Mouse (Mus musculus) adrenal gland, adult (tissue): ENCODE data around the gene Doxl2.

ENCODE experiments used
- DNase-seq, 2 experiments: peaks; one replicate each; pipeline ENCODE4 v3.0.0; 2022 to 2023; ENCODE audit warnings: low spot score in 1 of 2; ENCODE audit not compliant: inconsistent age in 2 of 2

Gene Doxl2

DNA sequence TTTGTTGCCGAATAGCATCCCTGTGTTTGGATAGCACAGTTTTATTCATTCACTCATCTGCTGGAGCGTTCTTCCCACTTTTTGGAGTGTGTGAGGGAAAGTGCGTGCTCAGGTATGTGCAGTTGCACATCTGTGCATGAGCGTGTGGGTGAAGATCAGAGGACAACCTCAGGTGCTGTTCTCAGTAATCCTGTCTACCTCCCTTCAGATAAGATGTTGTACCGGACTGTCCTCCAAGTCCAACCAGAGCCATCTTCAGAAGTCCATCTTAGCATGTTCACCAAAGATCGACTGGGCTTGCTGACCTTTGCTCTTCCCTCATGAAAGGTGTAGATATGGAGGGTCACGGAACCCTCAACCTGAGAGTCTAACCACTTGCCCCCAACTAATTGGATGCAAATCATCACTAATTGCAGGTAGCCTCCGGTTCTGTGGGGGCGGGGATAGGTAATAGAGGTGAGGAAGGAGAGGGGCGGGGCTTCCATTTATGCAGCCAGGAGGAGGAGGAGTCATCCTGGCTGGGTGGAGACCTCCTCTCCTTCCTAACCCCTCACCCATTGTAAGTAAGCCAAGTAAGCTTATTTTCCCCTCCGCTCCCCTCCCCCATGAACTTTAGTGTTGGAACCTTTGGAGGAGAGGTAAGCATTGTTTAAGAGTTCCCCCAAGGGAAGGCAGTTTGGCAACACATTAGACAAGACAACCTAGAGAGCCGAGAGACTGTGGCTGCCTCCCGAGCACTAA, 33.8 kb downstream of the Doxl2 start:
- no peak for DNase-seq

DNA sequence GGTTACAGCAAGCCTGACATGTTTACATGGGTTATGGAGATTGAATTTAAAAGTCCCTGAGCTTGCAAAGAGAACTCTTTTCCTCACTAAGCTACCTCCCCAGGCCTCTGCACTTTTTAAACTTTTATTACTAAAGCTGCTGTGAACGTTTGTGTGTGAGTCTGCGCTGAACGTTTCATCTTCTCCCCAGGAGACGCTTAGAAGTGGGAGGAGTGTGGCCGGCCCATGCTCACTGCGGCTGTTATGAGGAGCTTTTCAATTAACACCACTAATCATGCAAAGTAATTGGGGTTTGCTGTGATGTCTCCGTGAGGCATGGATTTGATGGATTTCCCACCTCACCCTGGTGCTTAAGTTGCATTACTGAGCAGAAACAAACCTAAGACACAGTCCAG, 34.4 kb downstream of the Doxl2 start:
- DNase-seq = no peak

DNA sequence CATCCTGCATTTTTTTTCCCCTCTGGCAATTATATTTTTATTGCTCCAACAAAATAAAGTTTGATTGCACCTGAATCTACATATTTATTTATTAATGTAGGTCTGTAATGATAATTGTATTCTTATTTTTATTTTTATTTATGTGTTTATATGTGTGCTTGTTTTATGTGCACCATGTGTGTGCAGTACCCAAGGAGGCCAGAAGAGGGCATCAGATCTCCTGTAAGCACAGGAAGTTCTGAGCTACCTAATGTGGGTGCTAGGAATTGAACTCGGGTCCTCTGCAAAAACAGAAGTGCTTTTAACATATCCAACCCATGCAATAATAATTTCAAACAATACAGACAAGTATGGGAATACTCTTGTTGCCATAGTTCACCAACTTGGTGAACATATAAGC, 34.9 kb downstream of the Doxl2 start:
- no peak for DNase-seq

DNA sequence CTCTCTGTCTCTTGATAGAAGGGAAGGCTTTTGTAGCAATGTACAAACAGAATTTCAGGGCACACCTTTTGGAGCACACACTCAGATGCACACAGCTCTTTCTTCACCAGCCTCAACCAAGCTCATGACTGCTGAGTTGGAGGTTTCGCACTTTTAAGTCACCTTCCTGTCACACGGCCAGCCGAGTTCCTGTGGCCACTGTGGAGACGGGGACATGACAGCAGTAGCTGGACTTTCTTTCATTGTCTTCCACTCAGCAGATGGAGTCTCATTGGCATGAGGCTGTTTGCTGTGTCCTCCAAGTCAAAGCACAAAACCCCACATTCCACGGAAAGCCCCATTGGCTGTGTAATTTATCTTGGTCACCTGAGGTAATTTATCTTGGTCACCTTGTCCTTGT, 36.4 kb downstream of the Doxl2 start:
- DNase-seq = no peak

DNA sequence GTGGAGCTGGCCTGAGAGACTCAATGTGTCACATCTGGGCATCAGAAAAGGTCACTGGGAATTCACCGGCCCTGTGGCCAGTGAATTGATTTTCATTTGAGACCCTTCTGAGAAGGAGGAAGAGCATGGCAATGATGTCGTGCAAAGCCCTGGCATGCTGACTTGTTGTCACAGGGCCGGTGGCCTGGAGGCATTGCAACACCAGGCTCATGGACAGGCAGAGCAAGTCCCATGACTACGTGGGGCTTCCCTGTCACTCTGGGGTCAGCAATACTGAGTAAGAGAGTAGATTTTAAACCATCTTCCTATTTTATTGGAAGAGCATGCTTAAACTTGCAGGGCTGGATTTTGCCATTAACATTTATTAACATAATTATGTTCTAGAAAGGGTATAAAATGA, 38.3 kb downstream of the Doxl2 start:
- DNase-seq = no peak

DNA sequence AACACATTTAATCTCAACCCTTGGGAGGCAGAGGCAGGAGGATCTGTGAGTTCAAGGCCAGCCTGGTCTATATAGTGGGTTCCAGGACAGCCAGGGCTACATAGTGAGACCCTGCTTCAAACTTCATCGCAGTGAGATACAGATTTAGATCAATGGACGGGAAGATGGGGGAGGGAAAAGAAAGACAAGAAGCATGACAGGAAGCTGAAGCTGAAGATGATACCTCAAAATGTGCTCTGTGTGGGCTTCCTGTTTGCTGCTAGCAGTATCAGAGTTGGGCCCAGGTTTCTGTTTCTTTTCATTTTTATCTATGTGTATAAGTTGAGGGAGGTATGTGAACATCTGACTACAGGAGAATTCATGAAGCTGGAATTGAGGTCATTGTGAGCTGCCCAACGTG, 38.7 kb downstream of the Doxl2 start:
- no peak for DNase-seq

DNA sequence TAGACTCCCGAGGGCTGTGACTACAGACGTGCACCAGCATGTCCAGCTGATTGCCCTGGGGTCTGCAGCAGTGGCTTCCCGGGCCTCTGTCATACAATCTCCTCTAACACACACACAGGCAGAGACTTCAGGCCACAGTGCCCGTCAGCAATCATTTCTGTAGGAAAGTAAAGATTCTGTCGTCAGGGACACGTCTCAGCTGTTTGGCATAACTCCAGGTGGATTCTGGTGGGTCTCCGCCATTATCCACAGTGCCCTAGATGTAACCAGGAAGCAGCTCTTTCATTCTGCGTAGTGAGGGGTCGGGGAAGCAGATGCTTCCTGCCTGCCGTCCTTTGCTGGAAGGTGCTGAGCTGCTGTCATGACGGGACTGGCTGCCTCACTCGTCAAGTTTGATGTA, 42.4 kb downstream of the Doxl2 start:
- no peak for DNase-seq

DNA sequence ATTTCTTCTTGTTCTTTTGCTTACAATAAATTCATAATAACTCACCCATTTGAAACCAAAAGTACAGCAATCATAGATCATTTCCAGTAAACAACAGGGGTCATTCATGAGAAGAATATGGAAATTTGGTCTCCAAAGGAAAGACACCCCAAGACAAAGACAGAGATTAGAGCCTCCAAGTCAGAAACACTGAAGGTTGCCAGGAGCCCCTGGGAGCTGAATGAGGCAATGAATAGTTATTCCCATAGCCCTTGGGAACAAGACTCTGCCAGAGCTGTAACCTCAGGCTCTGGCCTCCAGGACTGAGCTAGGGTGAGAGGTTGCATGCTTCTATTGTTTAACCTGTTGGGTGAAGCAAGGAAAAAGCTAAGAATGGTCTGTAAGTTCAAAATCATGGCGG, 44.6 kb downstream of the Doxl2 start:
- no peak for DNase-seq

DNA sequence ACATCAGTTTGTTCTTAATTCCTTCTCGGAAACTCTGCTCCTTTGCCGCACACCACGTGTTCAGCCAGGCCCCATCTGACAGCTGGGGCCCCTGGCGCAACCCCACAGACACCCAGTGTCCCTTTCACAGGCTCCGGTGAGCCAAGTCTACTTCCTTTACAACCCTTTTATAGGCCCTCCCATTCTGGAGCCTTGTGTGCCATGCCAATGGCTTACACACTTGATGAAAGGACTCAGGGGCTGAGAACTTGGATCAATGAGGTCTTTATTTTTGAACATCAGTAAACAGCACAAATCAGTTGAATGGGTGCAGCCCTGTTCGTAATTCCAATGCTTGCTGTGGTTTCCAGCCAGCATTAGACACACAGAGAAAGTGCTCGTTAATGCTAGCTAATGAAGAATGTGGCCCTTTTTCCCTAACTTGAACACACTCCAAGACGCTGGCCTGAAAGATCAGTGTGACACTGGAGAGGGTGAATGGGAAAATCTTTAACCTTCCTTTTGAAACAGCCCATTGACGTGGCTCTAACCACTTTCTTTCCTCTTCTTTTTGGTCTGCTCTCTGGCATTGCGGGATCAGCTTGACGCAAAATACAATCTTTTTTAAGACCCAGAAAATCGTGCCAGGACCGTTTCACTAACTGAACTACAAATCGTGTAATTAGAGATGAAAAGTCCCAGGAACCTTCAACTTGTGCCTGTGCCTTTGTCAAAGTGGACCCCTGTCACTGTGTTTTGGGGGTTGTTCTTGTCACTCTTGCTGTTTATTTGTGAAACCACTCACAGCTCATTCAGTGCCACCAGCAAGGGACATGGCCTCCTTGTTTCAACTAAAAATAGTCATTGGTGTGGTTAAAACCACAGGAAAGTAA, 46.6 kb downstream of the Doxl2 start:
- no peak for DNase-seq

DNA sequence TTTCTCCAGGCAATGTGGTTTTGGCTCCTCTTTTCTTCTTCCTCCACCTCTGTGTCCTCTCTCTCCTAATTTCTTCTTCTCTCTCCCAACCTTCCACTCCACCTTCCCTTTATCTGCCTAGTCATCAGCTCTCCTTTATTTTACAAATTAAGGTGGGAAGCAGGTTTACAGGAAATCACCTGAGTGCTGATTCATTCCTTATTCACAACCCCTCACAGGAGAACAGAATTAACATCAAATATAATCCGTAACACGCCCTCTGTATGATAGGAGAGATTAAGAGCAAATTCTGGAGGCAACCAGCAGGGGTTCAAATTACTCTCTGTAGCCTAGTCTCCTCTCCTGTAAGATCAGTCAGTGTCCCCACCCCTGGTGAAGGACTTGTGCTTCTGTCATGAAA, 47.6 kb downstream of the Doxl2 start:
- no peak for DNase-seq

DNA sequence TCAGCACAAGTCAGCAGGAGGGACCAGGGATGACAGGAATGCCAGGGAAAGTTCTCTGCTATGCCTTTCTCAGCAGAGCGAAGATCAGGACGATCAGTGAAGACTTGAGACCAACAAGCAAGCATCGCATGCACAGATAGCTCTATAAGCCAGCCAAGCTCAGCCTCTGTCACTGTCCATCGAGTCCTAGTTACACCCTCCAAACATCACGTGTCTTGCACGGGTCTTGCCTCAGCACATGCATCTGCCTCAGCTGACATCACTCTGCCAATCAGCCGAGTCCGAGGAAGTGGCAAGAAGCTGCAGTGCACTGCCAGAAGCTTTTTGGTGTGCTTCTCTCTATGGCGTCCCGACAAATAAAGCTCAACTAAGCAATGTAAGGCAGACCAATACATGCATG, 48.6 kb downstream of the Doxl2 start:
- DNase-seq = no peak

DNA sequence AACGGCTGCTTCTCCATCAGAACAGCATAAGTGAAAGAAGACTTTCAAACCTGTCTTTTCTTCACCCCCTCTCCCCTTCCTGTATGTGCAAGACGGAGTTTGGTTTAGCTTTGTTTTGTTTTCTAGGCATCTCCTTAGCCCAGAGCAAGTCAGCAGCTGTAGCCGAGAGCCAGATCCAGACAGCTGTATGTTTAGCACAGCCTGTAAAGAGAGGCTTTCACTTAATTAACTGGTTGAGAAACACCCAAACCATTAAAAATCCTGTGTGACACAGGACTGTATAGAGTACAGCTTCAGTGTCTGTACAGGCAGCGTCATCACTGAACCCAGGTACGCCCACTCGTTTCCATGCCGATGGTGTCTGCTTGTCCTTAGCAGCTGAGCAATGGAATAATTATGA, 50.5 kb downstream of the Doxl2 start:
- no peak for DNase-seq

DNA sequence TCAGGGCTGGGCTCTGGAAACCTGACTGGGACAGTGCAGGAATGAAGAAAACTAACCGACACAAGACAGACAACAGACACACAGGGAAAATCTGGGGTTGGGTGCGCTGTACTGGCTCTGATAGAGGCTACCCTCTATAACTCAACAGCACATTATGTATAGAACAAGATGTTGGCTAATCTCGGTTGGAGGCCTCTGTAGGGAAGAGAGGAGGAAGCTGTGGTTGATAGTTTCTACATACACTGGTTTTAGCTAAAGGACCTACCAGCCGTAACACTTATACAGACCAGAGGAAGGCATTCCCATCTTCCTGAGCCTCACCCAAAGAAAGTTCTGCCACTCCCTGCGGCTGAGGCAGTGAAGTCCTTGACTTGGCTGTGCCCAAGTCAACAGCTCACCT, 51.7 kb downstream of the Doxl2 start:
- DNase-seq = no peak

DNA sequence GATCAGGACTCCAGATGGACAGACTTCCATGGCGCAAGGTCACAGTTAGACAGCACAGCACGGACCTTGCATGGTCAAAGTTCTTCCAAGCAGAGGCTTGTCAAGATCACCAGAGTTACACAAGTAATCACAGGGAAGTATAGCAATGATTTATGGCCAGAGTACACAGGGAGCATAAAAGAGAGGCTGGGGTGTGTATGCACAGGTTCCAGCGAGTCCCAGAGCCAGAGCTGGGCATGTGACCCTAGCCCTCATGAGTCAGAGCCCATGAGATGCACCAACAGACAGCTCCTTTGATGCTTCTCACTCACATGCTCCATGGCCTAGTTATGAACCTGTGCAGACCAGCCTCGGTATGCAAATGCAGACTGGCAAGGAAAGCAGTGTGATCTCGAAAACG, 53.3 kb downstream of the Doxl2 start:
- no peak for DNase-seq
